Mouse (Mus musculus) kidney, embryonic 16.5 days (tissue): ENCODE data around the gene Patz1. TPM values are rescaled to one million over a fixed set of nuclear protein-coding genes. Genes with fewer than 3 reads are reported as not detected.

Experiments used
- ATAC-seq: fragments of 200-750 bp; cut with Nextera tagmentation; 2 replicates; pipeline ENCODE4 v1.8.0; 2017; ENCODE audit warnings: moderate TSS enrichment; ENCODE audit not compliant: low FRiP score, low TSS enrichment
- H3K27ac ChIP-seq: fragments of 300-500 bp; sonication (generic); 2 replicates; pipeline ENCODE4 v1.5.1; 2014; ENCODE audit warnings: low read length
- H3K27me3 ChIP-seq: fragments of 300-500 bp; sonication (generic); 2 replicates; pipeline ENCODE4 v1.6.1; 2014; ENCODE audit warnings: low read length, control low read depth, mixed read lengths; ENCODE audit not compliant: insufficient read depth
- H3K36me3 ChIP-seq: fragments of 300-500 bp; sonication (generic); 2 replicates; pipeline ENCODE4 v1.6.1; 2014; ENCODE audit warnings: low read length, control low read depth, mixed read lengths; ENCODE audit not compliant: insufficient read depth
- H3K4me1 ChIP-seq: fragments of 300-500 bp; sonication (generic); 2 replicates; pipeline ENCODE4 v1.6.1; 2014; ENCODE audit warnings: low read length, control low read depth, mixed read lengths; ENCODE audit not compliant: insufficient read depth
- H3K4me2 ChIP-seq: fragments of 300-500 bp; sonication (generic); replicated peaks from 2 replicates; pipeline ENCODE4 v1.6.1; 2014; ENCODE audit warnings: low read depth, low read length
- H3K4me3 ChIP-seq: fragments of 300-500 bp; sonication (generic); 2 replicates; pipeline ENCODE4 v1.5.1; 2014; ENCODE audit warnings: mild to moderate bottlenecking, low read length
- H3K9ac ChIP-seq: fragments of 300-500 bp; sonication (generic); replicated peaks from 2 replicates; pipeline ENCODE4 v1.6.1; 2014; ENCODE audit warnings: low read length
- H3K9me3 ChIP-seq: fragments of 300-500 bp; sonication (generic); 2 replicates; pipeline ENCODE4 v1.6.1; 2016; ENCODE audit warnings: low read length, control low read depth
- WGBS: fragments of 180-500 bp; shearing (Covaris S2); extraction: QIAGEN DNeasy Blood & Tissue Kit; methylation state at CpG from one replicate; pipeline ENCODE4 v1.1.7; 2014; 5-methylcytosine and 5-hydroxymethylcytosine counted together
- polyA plus RNA-seq: library from polyadenylated mRNA; unstranded; fragments of >200 nt; fragmentation: Nextera tagmentation; extraction: Ambion mirVana; gene quantifications from 2 replicates; pipeline ENCODE4 v1.2.1, GENCODE M21; 2015

The Patz1 gene
- polyA plus RNA-seq, 1 experiment from 2014 or later = 49.5 TPM

- peak overlapping the region; percentile 27; the same call in 1 of the 2 replicates for H3K27ac ChIP-seq
- ATAC-seq = peak; percentile 78
- WGBS = 55% methylated on average over 12 of the region's 12 CpGs
- H3K36me3 ChIP-seq = peaks cover 35% of the 10 kb centered on the region
- H3K4me2 ChIP-seq = no peak overlapping the region
- peaks cover 24% of the 10 kb centered on the region for H3K4me1 ChIP-seq
- H3K27me3 ChIP-seq = no peaks in the 10 kb centered on the region
- H3K9ac ChIP-seq = 0 out of 2 replicates have a peak overlapping the region, but pooled peaks have one; percentile 1
- H3K9me3 ChIP-seq = no peaks in the 10 kb centered on the region
- no peak overlapping the region for H3K4me3 ChIP-seq
Measured at GRCm38 (mm10) chr11:3347091-3347834, 58.6 kb downstream of the Patz1 start.

- Histone ChIP-seq H3K4me3 (no peak overlapping the region), H3K9ac (0 out of 2 replicates have a peak overlapping the region, but pooled peaks have one; percentile 44), H3K4me2 (no peak overlapping the region), H3K9me3 (no peaks in the 10 kb centered on the region), H3K36me3 (peaks cover 40% of the 10 kb centered on the region), H3K27me3 (no peaks in the 10 kb centered on the region), H3K27ac (peak overlapping the region; percentile 27; the same call in 1 of the 2 replicates), H3K4me1 (peaks cover 24% of the 10 kb centered on the region)
- ATAC-seq = no peak
Measured at GRCm38 (mm10) chr11:3347835-3348195, 59.1 kb downstream of the Patz1 start.

- WGBS = 22% methylated on average over 6 of the region's 6 CpGs
Measured at GRCm38 (mm10) chr11:3348576-3349342, 60.1 kb downstream of the Patz1 start.

GRCm38 (mm10) chr11:3349343-3349695 is 60.6 kb downstream of the Patz1 start:
- Histone ChIP-seq H3K36me3 (peaks cover 42% of the 10 kb centered on the region), H3K9me3 (no peaks in the 10 kb centered on the region), H3K4me3 (no peak overlapping the region), H3K27ac (peak overlapping the region; percentile 63), H3K4me2 (no peak overlapping the region), H3K9ac (peak overlapping the region; percentile 44; the same call in 1 of the 2 replicates), H3K27me3 (no peaks in the 10 kb centered on the region), H3K4me1 (peaks cover 24% of the 10 kb centered on the region)
- 0 out of 2 replicates have a peak, but pooled peaks have one; percentile 3 for ATAC-seq
- WGBS = 80% methylated on average over 4 of the region's 4 CpGs

More at GRCm38 (mm10) chr11:3348576-3349342, 60.1 kb downstream of the Patz1 start:
- Histone ChIP-seq H3K4me2 (no peak overlapping the region), H3K4me1 (peaks cover 24% of the 10 kb centered on the region), H3K4me3 (no peak overlapping the region), H3K9me3 (no peaks in the 10 kb centered on the region), H3K36me3 (peaks cover 41% of the 10 kb centered on the region), H3K27ac (peak overlapping the region; percentile 63), H3K27me3 (no peaks in the 10 kb centered on the region), H3K9ac (peak overlapping the region; percentile 44; the same call in 1 of the 2 replicates)
- peak; percentile 21; the same call in 1 of the 2 replicates for ATAC-seq

- H3K4me1 ChIP-seq = peaks cover 21% of the 10 kb centered on the region
- no peaks in the 10 kb centered on the region for H3K27me3 ChIP-seq
- H3K4me2 ChIP-seq = no peak overlapping the region
- no peak for ATAC-seq
- no peaks in the 10 kb centered on the region for H3K9me3 ChIP-seq
- H3K36me3 ChIP-seq = peaks cover 38% of the 10 kb centered on the region
- no peak overlapping the region for H3K4me3 ChIP-seq
- H3K27ac ChIP-seq = no peak overlapping the region
- no peak overlapping the region for H3K9ac ChIP-seq
- 91% methylated on average over 9 of the region's 9 CpGs for WGBS
Measured at GRCm38 (mm10) chr11:3352131-3352530, 63.5 kb downstream of the Patz1 start.

GRCm38 (mm10) chr11:3352990-3353585 is 64.4 kb downstream of the Patz1 start:
- H3K27me3 ChIP-seq = no peaks in the 10 kb centered on the region
- peak; percentile 16; the same call in 1 of the 2 replicates for ATAC-seq
- H3K9ac ChIP-seq = no peak overlapping the region
- H3K36me3 ChIP-seq = peaks cover 45% of the 10 kb centered on the region
- H3K4me3 ChIP-seq = no peak overlapping the region
- no peak overlapping the region for H3K4me2 ChIP-seq
- WGBS = 44% methylated on average over 18 of the region's 18 CpGs
- no peak overlapping the region for H3K27ac ChIP-seq
- no peaks in the 10 kb centered on the region for H3K9me3 ChIP-seq
- H3K4me1 ChIP-seq = peaks cover 14% of the 10 kb centered on the region

Other genes starting within 250 kb of the Patz1 start
- 15.2 and 20.7 TPM in 2 replicates for gene Sfi1, start 95.4 kb upstream of the Patz1 start, polyA plus RNA-seq
- 47.8 and 49.5 TPM in 2 replicates for gene Eif4enif1, start 86.5 kb upstream of the Patz1 start, polyA plus RNA-seq
- 244 and 249 TPM in 2 replicates for gene Drg1, start 22.5 kb upstream of the Patz1 start, polyA plus RNA-seq
- gene Pik3ip1, start 41.5 kb downstream of the Patz1 start, polyA plus RNA-seq = 10.5 and 12.5 TPM in 2 replicates
- gene Limk2, start 120.3 kb downstream of the Patz1 start, polyA plus RNA-seq = 45.8 and 49.5 TPM in 2 replicates
- 45.5 and 47.0 TPM in 2 replicates for gene Rnf185, start 163.5 kb downstream of the Patz1 start, polyA plus RNA-seq
- 0.32 and 0.56 TPM in 2 replicates for gene Pla2g3, start 199.4 kb downstream of the Patz1 start, polyA plus RNA-seq
- gene Inpp5j, start 215.9 kb downstream of the Patz1 start, polyA plus RNA-seq = 2.8 and 3.1 TPM in 2 replicates
- 113 and 114 TPM in 2 replicates for gene Selenom, start 225.8 kb downstream of the Patz1 start, polyA plus RNA-seq